Mouse (Mus musculus) limb, embryonic 14.5 days (tissue): ENCODE results near the gene Wdr37. TPM values are rescaled to one million over a fixed set of nuclear protein-coding genes. Genes with fewer than 3 reads are reported as not detected.

Experiments used
- ATAC-seq: fragments of 200-750 bp; cut with Nextera tagmentation; 2 replicates; pipeline ENCODE4 v1.8.0; 2017; ENCODE audit warnings: low read depth, moderate number of reproducible peaks, moderate TSS enrichment; ENCODE audit not compliant: low FRiP score
- DNase-seq: peaks from one replicate; pipeline ENCODE4 v3.0.0-alpha.2; 2015; ENCODE audit warnings: low spot score
- H3K27ac ChIP-seq: fragments of 300-500 bp; sonication (generic); replicated peaks from 2 replicates; pipeline ENCODE4 v1.5.1; 2014; ENCODE audit warnings: low read depth, mild to moderate bottlenecking, low read length, moderate library complexity, mixed read lengths
- H3K27me3 ChIP-seq: fragments of 300-500 bp; sonication (generic); 2 replicates; pipeline ENCODE4 v1.6.1; 2014; ENCODE audit warnings: low read length, mixed read lengths; ENCODE audit not compliant: control insufficient read depth, insufficient read depth
- H3K36me3 ChIP-seq: fragments of 300-500 bp; sonication (generic); 2 replicates; pipeline ENCODE4 v1.6.1; 2014; ENCODE audit warnings: mild to moderate bottlenecking, low read length, moderate library complexity, mixed read lengths; ENCODE audit not compliant: control insufficient read depth, insufficient read depth
- H3K4me1 ChIP-seq: fragments of 300-500 bp; sonication (generic); 2 replicates; pipeline ENCODE4 v1.6.1; 2014; ENCODE audit warnings: antibody characterized with exemption, low read length, mixed read lengths; ENCODE audit not compliant: control insufficient read depth, insufficient read depth
- H3K4me2 ChIP-seq: fragments of 300-500 bp; sonication (generic); replicated peaks from 2 replicates; pipeline ENCODE4 v1.6.1; 2014; ENCODE audit warnings: low read depth, mild to moderate bottlenecking, low read length, moderate library complexity; ENCODE audit not compliant: severe bottlenecking
- H3K4me3 ChIP-seq: fragments of 300-500 bp; sonication (generic); replicated peaks from 2 replicates; pipeline ENCODE4 v1.5.1; 2014; ENCODE audit warnings: low read length
- H3K9ac ChIP-seq: fragments of 300-500 bp; sonication (generic); 2 replicates; pipeline ENCODE4 v1.6.1; 2014; ENCODE audit warnings: mild to moderate bottlenecking, low read depth, low read length, moderate library complexity; ENCODE audit not compliant: severe bottlenecking
- H3K9me3 ChIP-seq: fragments of 300-500 bp; sonication (generic); 2 replicates; pipeline ENCODE4 v1.6.1; 2016; ENCODE audit warnings: low read length; ENCODE audit not compliant: control insufficient read depth
- POLR2A ChIP-seq: fragments of 200-500 bp; IDR thresholded peaks from 2 replicates; pipeline ENCODE4 v1.8.0; 2012; ENCODE audit warnings: inconsistent platforms, mild to moderate bottlenecking, moderate library complexity, borderline replicate concordance; ENCODE audit not compliant: insufficient read depth, insufficient read length; ENCODE audit errors: extremely low read depth
- WGBS: fragments of 180-500 bp; shearing (Covaris S2); extraction: QIAGEN DNeasy Blood & Tissue Kit; methylation state at CpG from one replicate; pipeline ENCODE4 v1.1.7; 2014; 5-methylcytosine and 5-hydroxymethylcytosine counted together
- polyA plus RNA-seq, 2 experiments: library from polyadenylated mRNA; depleted of rRNA in 1 of 2; stranded (reverse) in 1 of 2; unstranded in 1 of 2; fragments of >200 nt; fragmentation: Nextera tagmentation in 1 of 2; extraction: Ambion mirVana in 1 of 2; gene quantifications; 2 replicates each; pipeline versions ENCODE4 v1.2.1 to v1.2.3; 2012 to 2014

The Wdr37 gene
- polyA plus RNA-seq, 2 experiments = 16.2 to 19.8 TPM

GRCm38 (mm10) chr13:8870160-8870509 lies 1.6 kb downstream of the Wdr37 start:
- Histone ChIP-seq H3K4me1 (peaks cover 8% of the 10 kb centered on the region), H3K4me2 (peak overlapping the region; percentile 53), H3K9ac (peak overlapping the region; percentile 84), H3K4me3 (peak overlapping the region; percentile 83), H3K27ac (peak overlapping the region; percentile 96), H3K36me3 (peaks cover 9% of the 10 kb centered on the region; the same call in 1 of the 2 replicates), H3K27me3 (no peaks in the 10 kb centered on the region), H3K9me3 (no peaks in the 10 kb centered on the region)
- DNase-seq (peak; percentile 17), ATAC-seq (no peak)
- TF ChIP-seq POLR2A = no peak
- WGBS = 5% methylated on average over 9 of the region's 9 CpGs

GRCm38 (mm10) chr13:8869578-8870157 lies 2.0 kb downstream of the Wdr37 start:
- H3K9ac ChIP-seq = peak overlapping the region; percentile 84
- no peak overlapping the region for H3K27ac ChIP-seq
- H3K9me3 ChIP-seq = no peaks in the 10 kb centered on the region
- H3K27me3 ChIP-seq = no peaks in the 10 kb centered on the region
- no peak for DNase-seq
- WGBS = 63% methylated on average over 5 of the region's 5 CpGs
- peak overlapping the region; percentile 83 for H3K4me3 ChIP-seq
- no peak for TF ChIP-seq POLR2A
- H3K36me3 ChIP-seq = peaks cover 12% of the 10 kb centered on the region; the same call in 1 of the 2 replicates
- H3K4me1 ChIP-seq = peaks cover 8% of the 10 kb centered on the region
- no peak for ATAC-seq
- peak overlapping the region; percentile 53 for H3K4me2 ChIP-seq

GRCm38 (mm10) chr13:8866612-8867011 lies 5.1 kb downstream of the Wdr37 start:
- no peak for TF ChIP-seq POLR2A
- Histone ChIP-seq H3K9ac (no peak overlapping the region), H3K4me2 (no peak overlapping the region), H3K36me3 (peaks cover 12% of the 10 kb centered on the region), H3K27me3 (no peaks in the 10 kb centered on the region), H3K9me3 (no peaks in the 10 kb centered on the region), H3K4me1 (peaks cover 8% of the 10 kb centered on the region), H3K27ac (no peak overlapping the region), H3K4me3 (no peak overlapping the region)
- no peak for DNase-seq
- no peak for ATAC-seq
- 83% methylated on average over 7 of the region's 7 CpGs for WGBS

GRCm38 (mm10) chr13:8864990-8865389 lies 6.7 kb downstream of the Wdr37 start:
- H3K4me3 ChIP-seq = no peak overlapping the region
- peaks cover 7% of the 10 kb centered on the region for H3K4me1 ChIP-seq
- WGBS = 92% methylated on average over 3 of the region's 3 CpGs
- H3K27ac ChIP-seq = no peak overlapping the region
- H3K27me3 ChIP-seq = no peaks in the 10 kb centered on the region
- H3K9me3 ChIP-seq = no peaks in the 10 kb centered on the region
- TF ChIP-seq POLR2A = no peak
- no peak overlapping the region for H3K9ac ChIP-seq
- no peak for DNase-seq
- H3K4me2 ChIP-seq = no peak overlapping the region
- H3K36me3 ChIP-seq = peaks cover 17% of the 10 kb centered on the region
- ATAC-seq = no peak

GRCm38 (mm10) chr13:8860861-8861260 lies 10.8 kb downstream of the Wdr37 start:
- Histone ChIP-seq H3K4me3 (no peak overlapping the region), H3K36me3 (peaks cover 41% of the 10 kb centered on the region), H3K9ac (no peak overlapping the region), H3K4me1 (no peaks in the 10 kb centered on the region), H3K4me2 (no peak overlapping the region), H3K27me3 (no peaks in the 10 kb centered on the region), H3K9me3 (no peaks in the 10 kb centered on the region), H3K27ac (no peak overlapping the region)
- WGBS = 94% methylated on average over 9 of the region's 9 CpGs
- TF ChIP-seq POLR2A = no peak
- DNase-seq (no peak), ATAC-seq (no peak)
